Mouse (Mus musculus) Muller cell, postnatal 12 days (primary cell): ENCODE data around the gene Thap8.
"Not testable (repeated sequence)": the region's sequence is repeated elsewhere in the genome, so short reads cannot be mapped to it uniquely, and the experiment has no call there.

ENCODE experiments used
- DNase-seq: peaks from one replicate; pipeline ENCODE4 v3.0.0-alpha.2; 2015; ENCODE audit errors: inconsistent ontology term

The Thap8 gene

DNA sequence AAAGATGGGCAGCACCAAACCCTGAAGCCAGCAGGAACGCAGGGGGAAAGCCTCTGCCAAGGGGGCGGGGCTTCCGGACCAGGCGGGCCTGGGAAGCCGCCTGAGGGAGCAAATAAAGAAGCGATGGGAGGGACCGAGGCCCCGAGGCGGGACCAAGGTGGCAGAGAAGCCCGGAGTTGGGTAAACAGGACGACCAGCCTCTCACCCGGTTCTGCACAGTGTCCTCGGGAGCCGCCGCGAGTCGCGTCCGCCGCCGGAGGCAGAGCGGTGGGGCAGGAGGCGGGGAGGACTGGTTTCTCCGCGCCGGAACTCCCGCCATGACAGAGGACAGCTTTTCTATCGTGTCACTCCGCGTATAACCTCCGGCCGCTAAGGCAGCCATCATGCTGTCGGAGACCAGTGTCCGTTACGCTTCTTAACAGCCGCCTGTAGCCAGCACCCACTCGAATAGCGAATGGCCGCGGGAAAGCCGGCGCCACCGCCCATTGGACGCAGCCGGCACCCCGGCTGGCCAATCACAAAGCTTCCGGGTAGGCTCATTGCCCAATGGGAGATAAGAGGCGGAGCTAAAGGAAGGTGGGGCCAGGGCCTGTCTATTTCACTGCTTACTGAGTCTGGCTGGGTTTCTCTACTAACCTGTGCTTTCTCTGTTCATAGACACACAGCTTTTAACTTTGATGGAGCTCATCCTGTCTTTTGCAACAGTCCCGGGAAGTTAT, at the start of gene Thap8, which contains the start of gene Wdr62:
Thap8 (plus strand) TSS at position 144 of the 719 bp plus-strand sequence.
Wdr62 (minus strand) TSS at position 469 of the 719 bp plus-strand sequence.
- DNase-seq = peak; percentile 97

- DNase-seq = no peak
Observed at GRCm38 (mm10) chr7:30231328-30231668, 48.6 kb upstream of the Thap8 start.

- peak; percentile 99 for DNase-seq
Observed at GRCm38 (mm10) chr7:30231669-30232454, 48.0 kb upstream of the Thap8 start, which contains the start of the genes Polr2i and Tbcb. Gene Polr2i (plus strand): TSS chr7:30231948. Gene Tbcb (minus strand): TSS chr7:30232272.

- no peak for DNase-seq
Observed at GRCm38 (mm10) chr7:30232631-30233148, 47.2 kb upstream of the Thap8 start.

GRCm38 (mm10) chr7:30233387-30233786, 46.5 kb upstream of the Thap8 start:
- no peak for DNase-seq

GRCm38 (mm10) chr7:30234276-30234858, 45.5 kb upstream of the Thap8 start:
- DNase-seq = no peak

GRCm38 (mm10) chr7:30235091-30235490, 44.8 kb upstream of the Thap8 start:
- DNase-seq = no peak

DNA sequence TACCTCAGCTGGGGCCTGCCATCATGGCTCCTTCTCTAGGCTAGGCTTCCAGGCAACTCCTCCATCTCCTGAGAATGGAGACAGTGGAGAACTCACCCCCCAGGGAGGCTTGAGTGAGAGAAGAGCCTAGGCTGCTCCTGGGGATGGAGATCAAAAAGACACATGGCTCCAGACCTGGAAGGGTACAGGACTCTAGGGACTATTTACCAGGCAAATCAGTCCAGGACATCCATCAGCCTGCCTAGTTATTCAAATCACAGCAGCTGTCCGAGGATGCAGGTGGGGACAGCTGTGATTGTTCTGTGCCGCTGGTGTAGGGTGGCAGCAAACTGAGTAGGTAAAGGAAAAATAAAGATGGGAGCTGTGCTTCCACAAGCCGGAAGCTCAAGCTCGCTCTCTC, 44.3 kb upstream of the Thap8 start, which contains the start of gene Ovol3:
Ovol3 (minus strand) TSS at position 101 of the 400 bp plus-strand sequence.
- DNase-seq = no peak

GRCm38 (mm10) chr7:30237374-30237773, 42.5 kb upstream of the Thap8 start:
- DNase-seq = not testable (repeated sequence)

GRCm38 (mm10) chr7:30251956-30252954, 27.6 kb upstream of the Thap8 start:
- DNase-seq = no peak

GRCm38 (mm10) chr7:30265041-30265440, 14.9 kb upstream of the Thap8 start:
- DNase-seq = no peak

DNA sequence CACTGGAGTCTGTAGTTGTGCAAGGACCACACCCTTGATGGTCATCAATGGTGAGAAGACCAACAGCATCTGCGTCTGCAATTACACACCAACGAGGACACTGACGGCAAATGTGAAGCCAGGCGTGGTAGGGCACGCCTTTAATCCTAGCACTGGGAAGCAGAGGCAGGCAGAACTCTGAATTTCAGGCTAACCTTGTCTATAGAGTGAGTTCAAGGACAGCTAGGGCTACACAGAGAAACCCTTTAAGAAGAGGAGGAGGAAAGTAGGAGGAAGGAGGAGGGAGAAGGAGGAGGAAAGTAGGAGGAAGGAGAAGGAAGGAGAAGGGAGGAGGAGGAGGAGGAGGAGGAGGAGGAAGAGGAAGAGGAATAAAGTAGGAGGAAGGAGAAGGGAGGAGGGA, 14.4 kb upstream of the Thap8 start:
- no peak for DNase-seq

DNA sequence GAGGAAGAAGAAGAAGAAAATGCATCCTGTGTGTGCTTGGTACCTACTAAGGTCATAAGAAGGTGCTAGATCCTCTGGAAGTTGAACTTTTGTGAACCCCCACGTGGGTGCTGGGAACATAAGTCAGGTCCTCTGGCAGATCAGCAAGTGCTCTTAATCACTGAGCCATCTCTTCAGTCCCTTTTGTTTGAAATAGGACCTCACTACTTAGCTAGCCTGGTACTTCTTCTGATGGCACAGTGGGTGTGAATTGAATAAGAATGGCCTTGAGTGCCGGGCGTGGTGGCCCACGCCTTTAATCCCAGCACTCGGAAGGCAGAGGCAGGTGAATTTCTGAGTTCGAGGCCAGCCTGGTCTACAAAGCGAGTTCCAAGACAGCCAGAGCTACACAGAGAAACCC, 14.0 kb upstream of the Thap8 start:
- DNase-seq = no peak

DNA sequence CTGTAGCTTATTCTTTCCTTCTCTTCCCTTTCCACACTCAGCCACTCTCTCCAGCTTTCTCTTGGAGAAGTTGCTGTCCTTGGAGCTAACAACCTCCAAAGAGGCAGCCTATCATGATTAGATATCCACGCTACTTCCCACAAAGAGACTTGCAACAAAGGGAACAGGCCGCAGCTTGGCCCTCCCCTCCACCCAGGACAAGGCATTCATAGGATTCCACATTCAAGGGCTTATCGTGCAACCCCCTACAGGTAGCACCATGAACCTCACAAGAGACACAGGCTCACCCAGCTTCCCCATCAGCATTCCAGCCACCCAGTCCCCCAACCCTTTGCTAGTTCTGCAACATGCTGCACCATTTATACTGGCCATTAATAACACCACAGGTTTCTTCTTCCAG, 13.1 kb upstream of the Thap8 start:
- no peak for DNase-seq

- no peak for DNase-seq
Observed at GRCm38 (mm10) chr7:30269641-30270040, 10.3 kb upstream of the Thap8 start.

GRCm38 (mm10) chr7:30274383-30274782, 5.5 kb upstream of the Thap8 start:
- DNase-seq = no peak

GRCm38 (mm10) chr7:30278911-30279310, 983 bp upstream of the Thap8 start:
- DNase-seq = no peak

DNA sequence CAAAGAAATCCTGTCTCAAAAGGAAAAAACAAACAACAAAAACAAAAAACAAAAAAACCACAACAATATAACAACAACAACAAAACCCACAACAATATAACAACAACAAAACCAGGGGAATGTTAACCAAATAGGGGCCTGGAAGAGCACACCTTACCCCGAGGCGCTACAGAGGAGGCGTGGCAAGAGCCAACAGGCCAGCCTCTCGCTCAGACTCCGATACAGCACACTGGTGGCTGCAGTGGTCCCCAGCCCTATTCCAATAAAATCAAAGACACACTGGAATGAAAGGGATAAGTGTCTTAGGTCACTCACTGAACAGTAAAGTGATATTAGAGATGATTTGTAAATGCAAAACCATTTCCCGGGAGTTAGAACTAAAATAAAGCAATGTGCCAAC, 358 bp upstream of the Thap8 start:
- no peak for DNase-seq

- DNase-seq = peak; percentile 94
Observed at GRCm38 (mm10) chr7:30280670-30281138, 810 bp downstream of the Thap8 start.

- no peak for DNase-seq
Observed at GRCm38 (mm10) chr7:30281522-30281921, 1.6 kb downstream of the Thap8 start.

DNA sequence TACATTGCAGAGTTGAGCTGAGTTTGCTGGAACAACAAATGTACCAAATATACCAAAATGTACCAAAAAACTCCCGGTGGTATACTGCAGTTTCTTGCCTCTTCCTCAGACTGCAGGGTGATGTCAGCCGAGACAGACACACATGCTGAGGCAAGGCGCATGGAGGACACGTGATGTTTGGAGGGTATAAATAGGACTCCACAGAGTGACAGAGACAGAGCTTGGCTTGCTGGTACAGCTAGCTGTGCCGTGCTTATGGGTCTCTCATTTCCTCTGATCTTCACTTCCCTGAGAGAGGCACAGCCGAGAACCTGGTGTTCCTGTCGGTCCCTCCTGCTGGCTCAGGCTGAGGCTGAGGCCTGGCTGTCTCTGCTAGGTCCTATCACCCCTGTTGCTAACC, 2.8 kb downstream of the Thap8 start:
- DNase-seq = no peak
